8 mouse cellular contexts compared by ENCODE assay signal in the genomic region with DNA sequence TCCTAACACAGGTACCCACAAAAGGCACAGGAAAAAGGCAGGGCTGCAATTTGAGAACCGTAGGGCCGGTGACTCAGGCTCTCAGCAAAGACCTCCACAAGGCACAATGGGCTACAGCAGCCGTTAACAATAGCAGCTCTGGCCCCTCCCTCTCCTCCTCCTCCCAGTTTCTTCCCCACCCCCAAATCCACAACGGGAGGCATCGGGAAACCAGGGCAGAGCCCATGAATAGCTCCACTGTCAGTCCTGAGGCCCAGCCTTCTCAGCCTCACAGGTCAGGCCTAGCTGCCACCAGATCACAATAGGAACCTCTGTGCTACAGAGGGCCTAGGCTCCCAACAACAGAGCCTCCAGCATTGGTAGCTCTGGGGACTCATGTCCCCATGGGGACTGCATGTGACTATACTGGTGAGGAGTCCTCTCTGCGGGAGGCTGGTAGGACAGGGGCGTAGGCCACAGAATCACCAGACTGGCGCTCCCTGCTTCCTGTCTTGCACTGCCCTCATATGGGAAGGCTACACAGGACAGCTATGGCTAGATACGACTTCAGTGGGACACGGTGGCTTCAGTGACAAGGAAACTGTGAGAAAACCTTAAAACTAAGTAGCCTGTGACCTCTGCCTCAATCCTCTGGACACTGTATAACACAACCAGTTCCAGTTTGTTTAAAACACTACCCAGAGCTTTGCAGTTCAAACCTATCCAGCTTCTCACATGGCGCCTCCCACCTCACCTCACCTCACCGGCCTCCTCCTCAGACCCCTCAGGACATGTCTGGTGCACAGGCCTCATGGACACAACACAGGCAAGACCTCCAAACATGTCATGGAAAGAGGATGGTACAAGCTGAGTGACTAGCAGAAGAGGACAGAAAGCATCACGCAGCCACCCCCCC. TPM values are rescaled to one million over a fixed set of nuclear protein-coding genes. Genes with fewer than 3 reads are reported as not detected.
DNase-seq lines count a peak whose midpoint lies in the region; ATAC-seq lines count a peak whose summit lies in the region.

No protein-coding gene starts in this region.

- H3K27ac ChIP-seq in forebrain, embryonic 15.5 days (replicated peaks) = peak overlapping the region; percentile 95
- H3K27ac ChIP-seq in hindbrain, embryonic 14.5 days = peak overlapping the region; percentile 96
- peak overlapping the region; percentile 86 for H3K27ac ChIP-seq in limb, embryonic 11.5 days (replicated peaks; ENCODE audit: low read depth, low read length)
- peak overlapping the region; percentile 85 for H3K27ac ChIP-seq in stomach, embryonic 16.5 days (ENCODE audit: low read length)

- peak overlapping the region; percentile 42; the same call in 1 of the 2 replicates for H3K9ac ChIP-seq in forebrain, embryonic 15.5 days (replicated peaks)
- peak overlapping the region; percentile 59 for H3K9ac ChIP-seq in hindbrain, embryonic 14.5 days
- H3K9ac ChIP-seq in limb, embryonic 11.5 days (ENCODE audit: low read length) = peak overlapping the region; percentile 0; the same call in 1 of the 2 replicates
- peak overlapping the region; percentile 43 for H3K9ac ChIP-seq in stomach, embryonic 16.5 days (ENCODE audit: low read length)

- no peaks in the 10 kb centered on the region for H3K9me3 ChIP-seq in forebrain, embryonic 15.5 days
- no peaks in the 10 kb centered on the region for H3K9me3 ChIP-seq in hindbrain, embryonic 14.5 days (ENCODE audit: control insufficient read depth, low read length)
- no peaks in the 10 kb centered on the region for H3K9me3 ChIP-seq in limb, embryonic 11.5 days (ENCODE audit: control insufficient read depth, low read length)
- no peaks in the 10 kb centered on the region for H3K9me3 ChIP-seq in stomach, embryonic 16.5 days (replicated peaks; ENCODE audit: control insufficient read depth, low read length)

- H3K4me2 ChIP-seq in forebrain, embryonic 15.5 days (replicated peaks) = peak overlapping the region; percentile 26
- H3K4me2 ChIP-seq in hindbrain, embryonic 14.5 days (replicated peaks) = peak overlapping the region; percentile 46
- peak overlapping the region; percentile 11; the same call in 1 of the 2 replicates for H3K4me2 ChIP-seq in limb, embryonic 11.5 days (ENCODE audit: low read depth, severe bottlenecking)
- peak overlapping the region; percentile 28; the same call in 1 of the 2 replicates for H3K4me2 ChIP-seq in stomach, embryonic 16.5 days (ENCODE audit: low read depth, low read length)

- DNase-seq in adrenal gland, postnatal 14 days = peak; percentile 42
- no peak for DNase-seq in adrenal gland, adult 8-10 months
- DNase-seq in brain, embryonic 18.5 days (ENCODE audit: low read depth, low spot score) = peak; percentile 52
- DNase-seq in hindbrain, embryonic 14.5 days (ENCODE audit: low spot score) = peak; percentile 71
- peak; percentile 74 for DNase-seq in limb, embryonic 11.5 days (ENCODE audit: low spot score)
- peak; percentile 88 for DNase-seq in mesoderm, embryonic 11.5 days (ENCODE audit: low read depth, low spot score)

- WGBS in forebrain, embryonic 15.5 days = 21% methylated on average over 13 of the region's 13 CpGs
- WGBS in hindbrain, embryonic 14.5 days = 22% methylated on average over 13 of the region's 13 CpGs
- 36% methylated on average over 13 of the region's 13 CpGs for WGBS in limb, embryonic 11.5 days
- WGBS in stomach, embryonic 16.5 days = 40% methylated on average over 13 of the region's 13 CpGs

- H3K27me3 ChIP-seq in forebrain, embryonic 15.5 days = no peaks in the 10 kb centered on the region
- H3K27me3 ChIP-seq in hindbrain, embryonic 14.5 days (ENCODE audit: control insufficient read depth, insufficient read depth, low read length) = no peaks in the 10 kb centered on the region
- H3K27me3 ChIP-seq in limb, embryonic 11.5 days (ENCODE audit: control insufficient read depth, insufficient read depth, low read length) = no peaks in the 10 kb centered on the region
- H3K27me3 ChIP-seq in stomach, embryonic 16.5 days (ENCODE audit: control insufficient read depth, insufficient read depth, low read length) = no peaks in the 10 kb centered on the region

- peaks cover 77% of the 10 kb centered on the region for H3K4me1 ChIP-seq in forebrain, embryonic 15.5 days
- H3K4me1 ChIP-seq in hindbrain, embryonic 14.5 days (replicated peaks; ENCODE audit: control insufficient read depth, insufficient read depth, low read length) = peaks cover 49% of the 10 kb centered on the region
- peaks cover 56% of the 10 kb centered on the region for H3K4me1 ChIP-seq in limb, embryonic 11.5 days (ENCODE audit: control insufficient read depth, insufficient read depth, low read length)
- peaks cover 68% of the 10 kb centered on the region for H3K4me1 ChIP-seq in stomach, embryonic 16.5 days (ENCODE audit: control insufficient read depth, insufficient read depth, low read length)

- peak; percentile 76 for ATAC-seq in forebrain, embryonic 15.5 days (replicated peaks)
- ATAC-seq in hindbrain, embryonic 14.5 days (ENCODE audit: low FRiP score) = peak; percentile 89
- peak; percentile 80 for ATAC-seq in limb, embryonic 11.5 days (ENCODE audit: insufficient number of reproducible peaks, low FRiP score, low TSS enrichment, low read depth)
- ATAC-seq in stomach, embryonic 16.5 days (ENCODE audit: insufficient read depth, low FRiP score) = peak; percentile 82

- 0 out of 2 replicates have a peak overlapping the region, but pooled peaks have one; percentile 3 for H3K4me3 ChIP-seq in forebrain, embryonic 15.5 days
- H3K4me3 ChIP-seq in hindbrain, embryonic 14.5 days (replicated peaks; ENCODE audit: low read length) = 0 out of 2 replicates have a peak overlapping the region, but pooled peaks have one; percentile 6
- no peak overlapping the region for H3K4me3 ChIP-seq in limb, embryonic 11.5 days (ENCODE audit: low read depth, low read length)
- H3K4me3 ChIP-seq in stomach, embryonic 16.5 days (replicated peaks; ENCODE audit: low read length) = no peak overlapping the region

- H3K36me3 ChIP-seq in forebrain, embryonic 15.5 days = no peaks in the 10 kb centered on the region
- H3K36me3 ChIP-seq in hindbrain, embryonic 14.5 days (replicated peaks; ENCODE audit: control insufficient read depth, insufficient read depth) = no peaks in the 10 kb centered on the region
- no peaks in the 10 kb centered on the region for H3K36me3 ChIP-seq in limb, embryonic 11.5 days (ENCODE audit: control insufficient read depth, insufficient read depth, low read length)
- H3K36me3 ChIP-seq in stomach, embryonic 16.5 days (ENCODE audit: control insufficient read depth, insufficient read depth, low read length) = no peaks in the 10 kb centered on the region

RNA-seq across cellular contexts. Expression of gene Tspan14, which starts 10.1 kb away (rescaled TPM):
- 43.8 and 47.6 TPM in 2 replicates for total RNA-seq in adrenal gland, postnatal 14 days (2021)
- 10 to 100 TPM; 31.2 to 34.6 (median 33.0) TPM for total RNA-seq in adrenal gland, adult 8-10 months (2022)
- 97.5 and 98.3 TPM in 2 replicates for polyA plus RNA-seq in forebrain, embryonic 15.5 days (2015; fragmentation: Nextera tagmentation; extraction: Ambion mirVana)
- 65.6 and 70.1 TPM in 2 replicates for polyA plus RNA-seq in hindbrain, embryonic 14.5 days (2014; fragmentation: Nextera tagmentation; extraction: Ambion mirVana)
- polyA plus RNA-seq in limb, embryonic 11.5 days (2014; fragmentation: Nextera tagmentation; extraction: Ambion mirVana) = 79.5 and 87.0 TPM in 2 replicates
- 77.3 and 88.1 TPM in 2 replicates for polyA plus RNA-seq in stomach, embryonic 16.5 days (2015; fragmentation: Nextera tagmentation; extraction: Ambion mirVana)

RNA-seq across cellular contexts. Expression of gene Fam213a, which starts 57.1 kb away (rescaled TPM):
- total RNA-seq in adrenal gland, postnatal 14 days (2021) = 179 and 192 TPM in 2 replicates
- 10 to 100 TPM; 39.2 to 77.5 (median 71.6) TPM for total RNA-seq in adrenal gland, adult 8-10 months (2022)
- polyA plus RNA-seq in forebrain, embryonic 15.5 days (2015; fragmentation: Nextera tagmentation; extraction: Ambion mirVana) = 75.1 and 76.2 TPM in 2 replicates
- polyA plus RNA-seq in hindbrain, embryonic 14.5 days (2014; fragmentation: Nextera tagmentation; extraction: Ambion mirVana) = 86.6 and 94.3 TPM in 2 replicates
- 37.7 and 38.1 TPM in 2 replicates for polyA plus RNA-seq in limb, embryonic 11.5 days (2014; fragmentation: Nextera tagmentation; extraction: Ambion mirVana)
- 42.4 and 45.1 TPM in 2 replicates for polyA plus RNA-seq in stomach, embryonic 16.5 days (2015; fragmentation: Nextera tagmentation; extraction: Ambion mirVana)

Comparison
In these comparisons a context has a peak if more than half of its experiments do, and no peak if none do; other contexts are left out.
1. H3K4me3 ChIP-seq: peak in forebrain, embryonic 15.5 days (single experiment) and hindbrain, embryonic 14.5 days (single experiment); none in limb, embryonic 11.5 days (single experiment) and stomach, embryonic 16.5 days (single experiment).
2. H3K9ac ChIP-seq: peak in every context shown above with its lines; median percentile 59 in hindbrain, embryonic 14.5 days; 43 in stomach, embryonic 16.5 days; 42 in forebrain, embryonic 15.5 days; 0 in limb, embryonic 11.5 days.
3. Peak in every context shown above with its lines, with median percentiles within 50 percentile points of each other: ATAC-seq, H3K27ac ChIP-seq and H3K4me2 ChIP-seq.